Mouse (Mus musculus) MEL (cell line): ENCODE results near the gene 1190007I07Rik. TPM values are rescaled to one million over a fixed set of nuclear protein-coding genes. Genes with fewer than 3 reads are reported as not detected.

Experiments used
- DNase-seq: peaks from one replicate; pipeline ENCODE4 v3.0.0; 2011; ENCODE audit warnings: low read depth, low spot score
- H3K27ac ChIP-seq: 2 replicates; pipeline ENCODE4 v1.5.1; 2012; ENCODE audit warnings: low read depth, mild to moderate bottlenecking, control low read depth, low read length, moderate library complexity; ENCODE audit not compliant: control insufficient read depth
- H3K27me3 ChIP-seq, 2 experiments: fragments of 150-350 bp in 1 of 2; sonication (generic) in 1 of 2; 2 replicates each; pipeline ENCODE4 v1.6.1; 2012; ENCODE audit warnings: low read length in 2 of 2, mild to moderate bottlenecking in 2 of 2, improper control_type of control experiment in 1 of 2, moderate library complexity in 1 of 2; ENCODE audit not compliant: insufficient read depth in 2 of 2, control insufficient read depth in 1 of 2
- H3K36me3 ChIP-seq, 2 experiments: 2 replicates each; pipeline ENCODE4 v1.6.1; 2012 to 2014; ENCODE audit warnings: low read length in 2 of 2, improper control_type of control experiment in 1 of 2, inconsistent platforms in 1 of 2, mild to moderate bottlenecking in 1 of 2; ENCODE audit not compliant: insufficient read depth in 2 of 2, control insufficient read depth in 1 of 2
- H3K4me1 ChIP-seq, 2 experiments: fragments of 150-350 bp in 1 of 2; sonication (generic) in 1 of 2; 2 replicates each; pipeline ENCODE4 v1.6.1; 2012; ENCODE audit warnings: low read length in 2 of 2, improper control_type of control experiment in 1 of 2, mild to moderate bottlenecking in 1 of 2; ENCODE audit not compliant: insufficient read depth in 2 of 2, control insufficient read depth in 1 of 2
- H3K4me3 ChIP-seq, 2 experiments: fragments of 150-350 bp in 1 of 2; sonication (generic) in 1 of 2; 2 replicates each; pipeline ENCODE4 v1.5.1; 2012; ENCODE audit warnings: low read depth in 2 of 2, low read length in 2 of 2, mild to moderate bottlenecking in 2 of 2, moderate library complexity in 2 of 2, control low read depth in 1 of 2, improper control_type of control experiment in 1 of 2; ENCODE audit not compliant: control insufficient read depth in 1 of 2, insufficient read depth in 1 of 2
- H3K79me2 ChIP-seq: 2 replicates; pipeline ENCODE4 v1.6.1; 2012; ENCODE audit warnings: mild to moderate bottlenecking, low read length, moderate library complexity; ENCODE audit not compliant: control insufficient read depth, poor library complexity, insufficient read depth
- H3K9ac ChIP-seq: 2 replicates; pipeline ENCODE4 v1.6.1; 2012; ENCODE audit warnings: low read depth, mild to moderate bottlenecking, control low read depth, low read length, moderate library complexity; ENCODE audit not compliant: control insufficient read depth, poor library complexity, severe bottlenecking
- H3K9me3 ChIP-seq: fragments of 150-350 bp; sonication (generic); replicated peaks from 2 replicates; pipeline ENCODE4 v1.6.1; 2012; ENCODE audit warnings: mild to moderate bottlenecking, low read length, improper control_type of control experiment, moderate library complexity; ENCODE audit not compliant: insufficient read depth
- BHLHE40 ChIP-seq: IDR thresholded peaks from 2 replicates; pipeline ENCODE4 v1.6.1; 2012; ENCODE audit warnings: low read depth, mild to moderate bottlenecking, inconsistent platforms, low read length, improper control_type of control experiment, borderline replicate concordance
- CHD2 ChIP-seq: IDR thresholded peaks from 2 replicates; pipeline ENCODE4 v1.6.1; 2011; ENCODE audit warnings: low read length, improper control_type of control experiment
- CTCF ChIP-seq, 3 experiments: IDR thresholded peaks in 2 of 3; conservative IDR thresholded peaks in 1 of 3; 2 replicates each; pipeline ENCODE4 v1.5.1; 2011 to 2012; ENCODE audit warnings: low read length in 3 of 3, low read depth in 2 of 3, mild to moderate bottlenecking in 2 of 3, improper control_type of control experiment in 1 of 3, inconsistent platforms in 1 of 3, mixed read lengths in 1 of 3, moderate library complexity in 1 of 3; ENCODE audit not compliant: control insufficient read depth in 1 of 3, insufficient read depth in 1 of 3, poor library complexity in 1 of 3, severe bottlenecking in 1 of 3
- E2F4 ChIP-seq: IDR thresholded peaks from 2 replicates; pipeline ENCODE4 v1.6.1; 2011; ENCODE audit warnings: low read depth, low read length, improper control_type of control experiment, borderline replicate concordance
- EP300 ChIP-seq, 2 experiments: IDR thresholded peaks; 2 replicates each; pipeline ENCODE4 v1.6.1; 2011; ENCODE audit warnings: improper control_type of control experiment in 2 of 2, low read length in 2 of 2, low read depth in 1 of 2, mild to moderate bottlenecking in 1 of 2
- ETS1 ChIP-seq: IDR thresholded peaks from 2 replicates; pipeline ENCODE4 v1.6.1; 2012; ENCODE audit warnings: low read depth, mild to moderate bottlenecking, inconsistent platforms, low read length, improper control_type of control experiment, moderate library complexity
- GATA1 ChIP-seq: IDR thresholded peaks from 2 replicates; pipeline ENCODE4 v1.6.1; 2011; ENCODE audit warnings: low read depth, low read length, improper control_type of control experiment
- JUND ChIP-seq: IDR thresholded peaks from 2 replicates; pipeline ENCODE4 v1.6.1; 2011; ENCODE audit warnings: low read depth, mild to moderate bottlenecking, improper control_type of control experiment, low read length
- MAFK ChIP-seq: IDR thresholded peaks from 2 replicates; pipeline ENCODE4 v1.6.1; 2011; ENCODE audit warnings: low read depth, mild to moderate bottlenecking, low read length, improper control_type of control experiment, borderline replicate concordance
- MAX ChIP-seq: IDR thresholded peaks from 2 replicates; pipeline ENCODE4 v1.6.1; 2011; ENCODE audit warnings: low read length, improper control_type of control experiment
- MAZ ChIP-seq: IDR thresholded peaks from 2 replicates; pipeline ENCODE4 v1.6.1; 2012; ENCODE audit warnings: low read depth, mild to moderate bottlenecking, inconsistent platforms, low read length, improper control_type of control experiment
- MEF2A ChIP-seq: IDR thresholded peaks from 2 replicates; pipeline ENCODE4 v1.6.1; 2014; ENCODE audit warnings: low read depth, mild to moderate bottlenecking, inconsistent platforms, low read length, improper control_type of control experiment; ENCODE audit not compliant: poor library complexity, insufficient replicate concordance, severe bottlenecking; ENCODE audit errors: extremely low read depth
- MXI1 ChIP-seq: IDR thresholded peaks from 2 replicates; pipeline ENCODE4 v1.6.1; 2011; ENCODE audit warnings: mild to moderate bottlenecking, low read depth, low read length, improper control_type of control experiment
- MYB ChIP-seq: IDR thresholded peaks from 2 replicates; pipeline ENCODE4 v1.6.1; 2011; ENCODE audit warnings: mild to moderate bottlenecking, low read depth, low read length, improper control_type of control experiment
- MYC ChIP-seq: IDR thresholded peaks from 2 replicates; pipeline ENCODE4 v1.6.1; 2011; ENCODE audit warnings: low read depth, mild to moderate bottlenecking, low read length, improper control_type of control experiment, moderate library complexity
- POLR2A ChIP-seq, 2 experiments: IDR thresholded peaks; 2 replicates each; pipeline ENCODE4 v1.6.1; 2011 to 2012; ENCODE audit warnings: low read length in 2 of 2, mild to moderate bottlenecking in 2 of 2, control low read depth in 1 of 2, improper control_type of control experiment in 1 of 2, low read depth in 1 of 2, moderate library complexity in 1 of 2; ENCODE audit not compliant: control insufficient read depth in 1 of 2, insufficient read depth in 1 of 2, poor library complexity in 1 of 2
- POLR2AphosphoS2 ChIP-seq: IDR thresholded peaks from 2 replicates; pipeline ENCODE4 v1.6.1; 2011; ENCODE audit warnings: low read length, improper control_type of control experiment
- POLR2AphosphoS5 ChIP-seq: IDR thresholded peaks from 2 replicates; pipeline ENCODE4 v1.6.1; 2012; ENCODE audit warnings: low read depth, borderline replicate concordance, mild to moderate bottlenecking, inconsistent platforms, low read length, moderate library complexity, mixed read lengths
- RAD21 ChIP-seq: IDR thresholded peaks from 2 replicates; pipeline ENCODE4 v1.6.1; 2011; ENCODE audit warnings: mild to moderate bottlenecking, low read depth, low read length, improper control_type of control experiment
- RCOR1 ChIP-seq: IDR thresholded peaks from 2 replicates; pipeline ENCODE4 v1.6.1; 2012; ENCODE audit warnings: low read depth, mild to moderate bottlenecking, inconsistent platforms, low read length, improper control_type of control experiment
- SIN3A ChIP-seq: IDR thresholded peaks from 2 replicates; pipeline ENCODE4 v1.6.1; 2012; ENCODE audit warnings: low read length, improper control_type of control experiment, inconsistent platforms
- SMC3 ChIP-seq: IDR thresholded peaks from 2 replicates; pipeline ENCODE4 v1.6.1; 2011; ENCODE audit warnings: low read depth, low read length, improper control_type of control experiment
- TAL1 ChIP-seq: IDR thresholded peaks from 2 replicates; pipeline ENCODE4 v1.6.1; 2012; ENCODE audit warnings: mild to moderate bottlenecking, inconsistent platforms, low read length, moderate library complexity, mixed read lengths
- TCF12 ChIP-seq: IDR thresholded peaks from 2 replicates; pipeline ENCODE4 v1.6.1; 2014; ENCODE audit warnings: low read depth, mild to moderate bottlenecking, inconsistent platforms, low read length, improper control_type of control experiment, moderate library complexity
- UBTF ChIP-seq: IDR thresholded peaks from 2 replicates; pipeline ENCODE4 v1.6.1; 2012; ENCODE audit warnings: low read depth, mild to moderate bottlenecking, inconsistent platforms, low read length, improper control_type of control experiment, moderate library complexity, borderline replicate concordance; ENCODE audit not compliant: insufficient read depth
- USF1 ChIP-seq: IDR thresholded peaks from 2 replicates; pipeline ENCODE4 v1.6.1; 2014; ENCODE audit warnings: low read depth, mild to moderate bottlenecking, inconsistent platforms, low read length, improper control_type of control experiment, moderate library complexity
- ZC3H11A ChIP-seq: IDR thresholded peaks from 2 replicates; pipeline ENCODE4 v1.6.1; 2012; ENCODE audit warnings: low read depth, mild to moderate bottlenecking, inconsistent platforms, low read length, improper control_type of control experiment
- ZNF384 ChIP-seq: IDR thresholded peaks from 2 replicates; pipeline ENCODE4 v1.6.1; 2012; ENCODE audit warnings: low read depth, mild to moderate bottlenecking, inconsistent platforms, low read length, improper control_type of control experiment
- polyA plus RNA-seq, 2 experiments: library from polyadenylated mRNA; stranded (reverse) in 1 of 2; unstranded in 1 of 2; fragments of >175 nt in 1 of 2; fragments of >200 nt in 1 of 2; gene quantifications; 2 replicates each; pipeline versions ENCODE4 v1.2.1 to v1.2.4; 2012; ENCODE audit warnings: low replicate concordance in 2 of 2, low read depth in 1 of 2; ENCODE audit not compliant: insufficient read length in 2 of 2, insufficient read depth in 1 of 2, missing spikeins in 1 of 2
- total RNA-seq: library from RNA; depleted of rRNA; stranded (reverse); fragments of 300-350 nt; gene quantifications from 2 replicates; pipeline ENCODE4 v1.2.3, GENCODE M21; 2012

Gene 1190007I07Rik
- total and polyA plus RNA-seq, 3 experiments, result 33.1 to 823 (median 49.7) TPM

GRCm38 (mm10) chr10:82666436-82667234 lies 43.6 kb upstream of the 1190007I07Rik start:
- Histone ChIP-seq H3K36me3 (no peaks in the 10 kb centered on the region), H3K27ac (peak overlapping the region; percentile 17; the same call in 1 of the 2 replicates), H3K9ac (peak overlapping the region; percentile 70), H3K4me1 (0 out of 4 replicates have a peak, but pooled peaks cover 0 to 2% of the 10 kb centered on the region in 2 experiments), H3K4me3 (peak overlapping the region; percentile 57 to 65), H3K79me2 (no peaks in the 10 kb centered on the region; the same call in 1 of the 2 replicates)
- peak; percentile 94 for DNase-seq
- TF ChIP-seq USF1 (peak; percentile 72), RAD21 (peak; percentile 77), JUND (no peak), POLR2AphosphoS5 (no peak), TAL1 (peak; percentile 66), MAX (peak; percentile 94), MYB (no peak), ZC3H11A (peak; percentile 90), ETS1 (peak; percentile 33; the same call in 1 of the 2 replicates), ZNF384 (no peak), MAZ (no peak), MEF2A (no peak), BHLHE40 (peak; percentile 79), EP300 (IDR thresholded peaks at IDR 0.05; ENCODE audit: low read depth in 1 of 2, low read length in 2 of 2) (peak in 1 of 2 experiments; percentile 38; a peak in 1 of 4 replicates), MXI1 (peak; percentile 98), MAFK (no peak), RCOR1 (no peak; the same call in 1 of the 2 replicates), TCF12 (peak; percentile 39; the same call in 1 of the 2 replicates), SIN3A (peak; percentile 94), CHD2 (no peak), UBTF (no peak), SMC3 (peak; percentile 97), E2F4 (no peak), GATA1 (peak; percentile 72), CTCF (IDR thresholded peaks at IDR 0.05 in 2 of 3, conservative IDR thresholded peaks at IDR 0.05 in 1 of 3; ENCODE audit: control insufficient read depth in 1 of 3, insufficient read depth in 1 of 3, low read depth in 2 of 3, low read length in 3 of 3, poor library complexity in 1 of 3, severe bottlenecking in 1 of 3) (peak; percentile 58 to 80 (median 75); a peak in 5 of 6 replicates), POLR2AphosphoS2 (no peak), MYC (peak; percentile 85; the same call in 1 of the 2 replicates), POLR2A (IDR thresholded peaks at IDR 0.05; ENCODE audit: control insufficient read depth in 1 of 2, insufficient read depth in 1 of 2, low read depth in 1 of 2, low read length in 2 of 2, poor library complexity in 1 of 2) (0 out of 4 replicates have a peak, but pooled peaks of 1 of the 2 experiments have one; percentile 30)
- TF ChIP-seq, all 39 proteins: peak for 16
- H3K9me3 ChIP-seq, result no peaks in the 10 kb centered on the region
- H3K27me3 ChIP-seq, result no peaks in the 10 kb centered on the region
